Mouse (Mus musculus): Measurements from ENCODE around the gene Cyb5r2.

DNA sequence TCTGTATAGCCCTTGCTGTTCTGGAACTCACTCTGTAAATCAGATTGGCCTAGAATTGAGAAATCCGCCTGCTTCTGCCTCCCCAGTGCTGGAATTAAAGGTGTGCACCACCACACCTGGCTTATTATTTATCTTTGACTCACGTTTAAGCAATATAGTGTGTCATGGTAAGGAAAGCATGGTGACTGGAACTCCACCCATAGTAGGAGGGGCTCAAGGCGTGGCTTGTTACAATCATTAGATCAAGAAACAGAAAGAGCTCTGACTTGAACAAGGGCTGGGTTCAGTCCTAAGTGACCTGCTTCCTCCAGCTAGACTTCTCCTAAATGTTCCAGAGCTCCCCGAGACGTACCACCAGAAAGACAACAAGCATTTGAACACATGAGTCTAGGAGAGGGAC is 57.2 kb downstream of the Cyb5r2 start:
- no peak for TF ChIP-seq CTCF (IDR thresholded peaks at IDR 0.05; ENCODE audit: borderline replicate concordance, insufficient read depth, low read depth, low read length)
- TF ChIP-seq POLR2A (IDR thresholded peaks at IDR 0.05; ENCODE audit: borderline replicate concordance, insufficient read depth, low read length) = no peak

All from cerebellum, adult 2 months (tissue).